Mouse (Mus musculus) bone marrow macrophage, adult 2 months (primary cell): ENCODE data around the gene Hmgxb4. TPM values are rescaled to one million over a fixed set of nuclear protein-coding genes. Genes with fewer than 3 reads are reported as not detected.
A peak's percentile ranks its signal among the peaks of the same experiment; 100 is the strongest.

ENCODE experiments used
- H3K27ac ChIP-seq: 2 replicates; pipeline ENCODE4 v1.5.1; 2012; ENCODE audit warnings: low read depth, low read length; ENCODE audit not compliant: insufficient read depth
- H3K4me1 ChIP-seq: 2 replicates; pipeline ENCODE4 v1.6.1; 2012; ENCODE audit warnings: low read length; ENCODE audit not compliant: control insufficient read depth, insufficient read depth
- H3K4me3 ChIP-seq: 2 replicates; pipeline ENCODE4 v1.5.1; 2012; ENCODE audit warnings: mild to moderate bottlenecking, low read length, moderate library complexity; ENCODE audit not compliant: insufficient read depth
- CTCF ChIP-seq: IDR thresholded peaks from 2 replicates; pipeline ENCODE4 v1.5.1; 2012; ENCODE audit warnings: low read depth, mild to moderate bottlenecking, low read length, moderate library complexity
- POLR2A ChIP-seq: IDR thresholded peaks from 2 replicates; pipeline ENCODE4 v1.6.1; 2012; ENCODE audit warnings: mild to moderate bottlenecking, low read depth, low read length, borderline replicate concordance
- polyA plus RNA-seq: library from polyadenylated mRNA; stranded (reverse); fragments of >200 nt; gene quantifications from 2 replicates; pipeline ENCODE4 v1.2.4, GENCODE M21; 2012; ENCODE audit not compliant: missing spikeins, insufficient read depth, insufficient read length

The Hmgxb4 gene
- polyA plus RNA-seq, 1 experiment = 21.9 TPM

- H3K4me1 ChIP-seq = no peaks in the 10 kb centered on the region
- H3K27ac ChIP-seq = no peak overlapping the region
- H3K4me3 ChIP-seq = no peak overlapping the region
- TF ChIP-seq CTCF = no peak
- TF ChIP-seq POLR2A = no peak
Observed at GRCm38 (mm10) chr8:74981809-74982208, 11.3 kb upstream of the Hmgxb4 start.

- H3K4me3 ChIP-seq = no peak overlapping the region
- H3K4me1 ChIP-seq = peaks cover 4% of the 10 kb centered on the region
- TF ChIP-seq POLR2A (no peak), CTCF (no peak)
- no peak overlapping the region for H3K27ac ChIP-seq
Observed at GRCm38 (mm10) chr8:74987436-74987835, 5.7 kb upstream of the Hmgxb4 start.

GRCm38 (mm10) chr8:74990021-74990420 lies 3.1 kb upstream of the Hmgxb4 start:
- TF ChIP-seq CTCF (no peak), POLR2A (no peak)
- peaks cover 9% of the 10 kb centered on the region for H3K4me1 ChIP-seq
- no peak overlapping the region for H3K27ac ChIP-seq
- no peak overlapping the region for H3K4me3 ChIP-seq

GRCm38 (mm10) chr8:74993475-74994451 lies 607 bp downstream of the Hmgxb4 start:
- peak overlapping the region; percentile 15; the same call in 1 of the 2 replicates for H3K27ac ChIP-seq
- H3K4me1 ChIP-seq = peaks cover 9% of the 10 kb centered on the region
- TF ChIP-seq CTCF = no peak
- TF ChIP-seq POLR2A = no peak
- peak overlapping the region; percentile 79 for H3K4me3 ChIP-seq

- Histone ChIP-seq H3K27ac (no peak overlapping the region), H3K4me3 (peak overlapping the region; percentile 79)
Observed at GRCm38 (mm10) chr8:74994540-74994939, 1.4 kb downstream of the Hmgxb4 start.

GRCm38 (mm10) chr8:75000431-75000830 lies 7.3 kb downstream of the Hmgxb4 start:
- TF ChIP-seq POLR2A (no peak), CTCF (no peak)
- Histone ChIP-seq H3K4me1 (peaks cover 10% of the 10 kb centered on the region), H3K4me3 (no peak overlapping the region), H3K27ac (no peak overlapping the region)

More at GRCm38 (mm10) chr8:74994540-74994939, 1.4 kb downstream of the Hmgxb4 start:
- no peak for TF ChIP-seq CTCF
- no peak for TF ChIP-seq POLR2A
- peaks cover 5% of the 10 kb centered on the region; the same call in 1 of the 2 replicates for H3K4me1 ChIP-seq

- Histone ChIP-seq H3K4me1 (peaks cover 4% of the 10 kb centered on the region; the same call in 1 of the 2 replicates), H3K27ac (no peak overlapping the region), H3K4me3 (no peak overlapping the region)
- TF ChIP-seq CTCF (no peak), POLR2A (no peak)
Observed at GRCm38 (mm10) chr8:75008826-75009225, 15.7 kb downstream of the Hmgxb4 start.

- Histone ChIP-seq H3K27ac (no peak overlapping the region), H3K4me3 (no peak overlapping the region), H3K4me1 (peaks cover 17% of the 10 kb centered on the region)
- TF ChIP-seq POLR2A (no peak), CTCF (no peak)
Observed at GRCm38 (mm10) chr8:75013557-75013956, 20.4 kb downstream of the Hmgxb4 start.

- Histone ChIP-seq H3K4me1 (peaks cover 17% of the 10 kb centered on the region), H3K4me3 (no peak overlapping the region), H3K27ac (no peak overlapping the region)
- no peak for TF ChIP-seq CTCF
- TF ChIP-seq POLR2A = no peak
Observed at GRCm38 (mm10) chr8:75013964-75014363, 20.8 kb downstream of the Hmgxb4 start.

- peaks cover 17% of the 10 kb centered on the region for H3K4me1 ChIP-seq
- H3K4me3 ChIP-seq = no peak overlapping the region
- no peak overlapping the region for H3K27ac ChIP-seq
- no peak for TF ChIP-seq POLR2A
- TF ChIP-seq CTCF = no peak
Observed at GRCm38 (mm10) chr8:75015981-75016380, 22.8 kb downstream of the Hmgxb4 start.
